Mouse (Mus musculus): ENCODE measurements around the gene Cbln4. TPM values are rescaled to one million over a fixed set of nuclear protein-coding genes. Genes with fewer than 3 reads are reported as not detected.

The Cbln4 gene
- not detected for total RNA-seq (2023)

DNA sequence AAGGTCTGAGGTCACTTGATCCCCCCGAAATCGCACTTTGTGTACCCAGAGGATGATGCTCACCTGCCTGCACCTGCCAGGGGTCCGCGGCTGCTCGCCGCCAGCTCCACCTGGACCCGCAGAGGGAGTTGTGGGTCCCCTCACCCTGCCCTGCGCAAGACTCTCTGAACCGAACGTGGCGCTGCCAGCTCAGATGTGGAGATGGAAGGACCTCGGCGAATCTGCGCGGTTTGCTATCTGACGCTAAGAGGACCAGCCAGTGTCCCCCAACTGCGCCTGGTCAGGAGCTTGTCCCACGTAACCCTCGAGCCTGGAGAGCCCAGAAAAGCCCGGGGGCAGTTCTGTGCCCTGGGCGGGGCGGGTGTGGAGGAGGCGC, at the start of gene Cbln4:
Gene Cbln4 (minus strand): TSS at position 232 of the 376 bp plus-strand sequence.

Other genes starting within 250 kb of the Cbln4 start
- gene Mc3r, start 205.0 kb upstream of the Cbln4 start, total RNA-seq (2023), result not detected

Measured in monocyte, adult 59 days (primary cell).